Mouse (Mus musculus): ENCODE results near the gene Prr14l.
"Not testable (repeated sequence)": the region's sequence is repeated elsewhere in the genome, so short reads cannot be mapped to it uniquely, and the experiment has no call there.

The Prr14l gene

DNA sequence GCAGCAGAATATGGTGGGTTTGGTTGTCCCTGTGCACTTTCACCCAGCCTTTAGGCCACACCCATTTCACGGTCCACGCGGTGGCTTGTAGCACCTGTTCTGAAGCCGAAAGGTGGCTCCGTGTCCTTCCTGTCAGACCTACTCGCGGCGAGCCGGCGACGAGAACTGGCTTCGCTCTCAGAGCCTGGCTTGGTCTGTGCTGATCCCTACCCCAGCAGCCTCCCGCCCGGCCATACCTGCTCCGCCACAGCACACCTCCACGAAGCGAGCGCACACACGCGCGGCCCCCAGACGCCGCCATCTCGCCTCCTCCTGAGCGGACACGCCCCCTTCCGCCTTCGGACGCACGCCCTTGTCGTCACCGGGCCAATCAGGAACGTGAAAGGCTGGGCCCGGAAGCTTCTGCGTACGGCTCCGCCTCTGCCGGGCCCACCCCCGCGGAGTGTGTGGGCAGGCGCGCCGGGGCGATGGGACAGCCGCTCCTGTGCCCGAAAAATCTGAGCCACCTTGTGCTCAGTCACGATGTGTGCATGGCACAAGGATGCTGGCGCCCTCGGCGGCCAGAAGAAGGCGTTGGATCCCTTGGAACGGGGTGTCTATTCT is 68.6 kb downstream of the Prr14l start, which contains the start of gene Pisd:
Pisd (minus strand) TSS at position 334 of the 603 bp plus-strand sequence.
- peak; percentile 93 for DNase-seq (ENCODE audit: low spot score)

DNA sequence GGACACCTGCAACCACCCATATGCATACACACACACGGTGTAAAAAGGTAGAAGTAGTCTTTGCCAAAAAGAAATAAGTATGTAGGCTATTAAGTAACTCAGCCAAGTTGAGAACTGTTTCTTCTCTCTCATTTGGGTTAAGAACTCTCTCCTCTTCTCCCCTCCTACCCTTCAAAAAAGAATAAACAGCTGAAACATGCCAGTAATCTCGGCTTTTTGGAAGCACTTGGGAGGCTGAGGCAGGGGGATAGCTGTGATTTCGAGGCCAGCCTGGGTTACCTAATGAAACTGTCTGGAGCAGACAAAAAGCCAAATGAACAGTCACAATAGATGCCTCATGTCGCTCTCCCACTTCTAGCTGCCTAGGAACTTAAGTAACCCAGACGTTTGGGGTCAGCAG is 69.3 kb downstream of the Prr14l start:
- peak; percentile 31 for DNase-seq (ENCODE audit: low spot score)

DNA sequence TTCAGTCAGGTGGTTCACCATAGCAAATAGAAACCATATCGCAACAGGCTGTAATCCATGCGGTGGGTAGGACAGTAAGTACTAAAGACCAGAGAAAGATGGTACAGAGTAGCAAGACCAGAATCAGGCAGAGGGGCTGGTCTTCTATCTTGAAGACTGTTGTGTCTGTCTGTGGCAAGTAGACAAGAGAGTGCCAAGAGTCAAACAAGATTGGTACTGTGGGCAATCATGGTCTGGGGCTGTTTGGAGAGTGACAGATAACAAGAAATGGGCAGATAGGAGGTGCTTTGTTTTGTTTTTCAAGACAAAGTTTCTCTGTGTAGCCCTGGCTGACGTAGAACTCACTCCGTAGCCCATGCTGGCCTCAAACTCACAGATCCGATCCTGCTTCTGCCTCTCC is 72.5 kb downstream of the Prr14l start:
- no peak for DNase-seq (ENCODE audit: low spot score)

DNA sequence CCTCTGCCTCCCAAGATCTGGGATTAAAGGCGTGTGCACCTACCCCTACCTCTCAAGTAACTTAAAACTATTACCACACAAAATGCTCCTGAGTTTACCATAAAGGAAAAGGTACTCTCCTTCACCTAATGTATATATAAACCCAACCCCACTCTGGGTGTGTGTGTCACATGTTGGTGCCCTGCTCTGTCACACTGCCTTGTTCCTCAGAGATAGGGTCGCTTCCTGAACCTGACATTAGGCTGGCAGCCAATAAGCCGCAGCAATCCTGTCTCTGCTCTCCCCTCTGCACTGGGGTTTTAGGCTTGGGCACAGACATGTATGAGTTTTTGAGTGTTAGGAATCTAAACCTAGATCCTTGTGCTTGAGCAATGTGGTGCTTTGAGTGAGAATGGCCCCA is 75.9 kb downstream of the Prr14l start:
- DNase-seq (ENCODE audit: low spot score), result no peak

DNA sequence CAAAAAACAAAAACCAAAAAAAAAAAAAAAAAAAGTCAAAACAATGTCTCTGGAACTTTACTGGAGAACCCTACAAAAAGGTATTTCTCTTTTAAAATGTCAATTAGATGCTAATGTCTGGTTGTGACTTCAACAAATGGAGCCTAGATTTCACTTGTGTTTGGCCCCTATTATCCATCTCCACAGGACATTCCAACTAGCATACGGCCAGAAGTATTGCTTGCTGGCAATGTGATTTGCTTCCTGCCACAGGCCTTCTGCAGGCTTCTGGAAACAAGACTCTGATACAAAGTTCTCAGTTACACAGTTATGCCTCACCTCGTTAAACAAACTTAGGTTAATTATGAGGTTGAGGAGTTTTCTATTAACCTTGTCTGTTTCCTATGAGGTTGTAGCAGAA is 81.7 kb downstream of the Prr14l start:
- no peak for DNase-seq (ENCODE audit: low spot score)

DNA sequence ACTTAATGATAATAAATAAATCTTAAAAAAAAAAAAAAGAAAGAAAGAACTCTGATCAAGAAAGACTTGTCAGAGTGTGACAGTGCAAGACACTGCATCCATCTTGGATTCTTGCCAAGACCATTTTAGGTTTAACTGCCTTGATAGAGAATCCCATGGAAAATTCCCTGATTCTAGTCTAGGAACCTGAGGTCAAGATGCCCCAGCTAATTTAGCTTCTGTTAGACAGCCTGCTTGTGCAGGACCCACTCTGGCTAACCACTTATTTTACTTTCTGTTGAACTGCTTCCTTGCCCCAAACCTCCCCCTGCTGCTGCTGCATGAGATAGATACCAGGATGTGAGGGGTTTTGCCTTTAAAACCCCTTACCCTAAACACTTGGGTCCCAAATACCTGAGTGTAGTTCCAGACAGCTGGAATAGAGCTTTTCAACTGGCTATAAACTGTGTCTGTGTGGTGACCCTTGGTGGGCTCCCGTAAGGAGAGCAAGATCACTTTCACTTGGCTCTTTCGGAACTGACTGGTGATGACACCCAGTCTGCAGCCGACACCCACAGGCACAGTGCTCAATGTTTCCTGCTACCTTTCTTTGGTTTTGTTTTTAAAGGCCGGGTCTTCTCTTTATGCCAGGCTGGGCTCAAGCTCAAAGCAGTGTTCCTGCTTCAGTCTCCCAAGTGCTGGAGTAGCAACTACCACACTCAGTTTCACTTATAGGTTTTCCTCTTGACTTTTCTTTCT is 86.3 kb downstream of the Prr14l start:
- DNase-seq (ENCODE audit: low spot score), result no peak

DNA sequence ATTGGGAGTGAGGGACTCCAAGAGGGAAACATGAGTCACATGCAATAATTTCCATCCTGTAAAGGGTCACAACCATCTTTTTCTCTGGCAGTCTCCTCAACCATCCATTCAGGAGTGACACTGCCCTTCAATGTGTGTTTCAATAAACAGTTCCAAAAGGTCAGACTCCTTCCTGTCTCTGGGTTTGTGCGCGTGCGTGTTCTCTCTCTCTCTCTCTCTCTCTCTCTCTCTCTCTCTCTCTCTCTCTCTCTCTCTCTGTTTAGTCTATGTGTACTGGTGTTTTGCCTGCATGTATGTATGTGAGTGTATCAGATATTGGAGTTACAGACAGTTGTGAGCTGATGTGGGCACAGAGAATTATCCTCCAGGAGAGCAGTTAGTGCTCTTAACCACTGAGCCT is 87.1 kb downstream of the Prr14l start:
- DNase-seq (ENCODE audit: low spot score), result no peak

DNA sequence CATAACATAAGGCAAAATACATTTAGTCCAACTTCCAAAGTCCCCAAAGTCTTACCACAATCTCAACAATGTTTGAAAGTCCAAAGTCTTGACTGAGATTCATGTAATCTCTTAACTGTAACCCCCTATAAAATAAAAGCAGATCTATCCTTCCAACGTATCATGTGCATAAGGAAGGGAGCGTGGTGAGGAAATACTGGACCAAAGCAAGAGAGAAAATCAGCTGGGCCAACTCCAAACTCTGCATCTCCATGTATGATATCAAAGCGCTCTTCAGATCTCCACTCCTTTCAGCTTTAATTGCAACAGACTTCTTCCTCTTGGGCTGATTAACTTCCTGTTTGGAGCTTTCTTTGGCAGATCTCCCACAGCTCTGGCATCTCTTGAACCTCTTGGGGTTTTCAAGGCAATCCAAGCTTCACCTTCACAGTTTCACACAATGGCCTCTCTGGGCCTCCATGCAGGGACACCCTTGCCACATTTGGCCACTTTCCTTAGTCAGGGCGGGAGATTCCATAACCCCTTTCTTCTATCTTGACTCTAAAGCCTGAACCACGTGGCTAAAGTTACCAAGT is 92.4 kb downstream of the Prr14l start:
- DNase-seq (ENCODE audit: low spot score), result no peak

DNA sequence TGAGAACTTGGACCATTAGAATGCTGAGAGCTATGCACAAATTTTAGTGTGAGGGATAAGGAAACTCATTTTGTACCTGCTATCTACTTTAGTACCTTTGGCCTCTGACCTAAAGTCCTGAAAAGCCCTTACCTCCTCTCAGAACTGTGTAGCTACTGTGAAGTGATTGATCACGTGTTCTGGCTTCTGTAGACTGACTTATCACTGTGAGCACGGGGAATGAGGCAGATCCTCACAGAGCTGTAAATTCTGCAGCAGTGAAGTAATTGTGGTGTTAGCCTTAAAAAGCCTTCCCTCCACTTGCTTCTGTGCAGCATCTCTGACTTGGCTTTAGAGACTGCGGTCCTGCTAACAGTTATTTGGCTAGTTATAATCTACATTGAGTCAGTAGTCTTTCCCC is 93.3 kb downstream of the Prr14l start:
- DNase-seq (ENCODE audit: low spot score), result no peak

DNA sequence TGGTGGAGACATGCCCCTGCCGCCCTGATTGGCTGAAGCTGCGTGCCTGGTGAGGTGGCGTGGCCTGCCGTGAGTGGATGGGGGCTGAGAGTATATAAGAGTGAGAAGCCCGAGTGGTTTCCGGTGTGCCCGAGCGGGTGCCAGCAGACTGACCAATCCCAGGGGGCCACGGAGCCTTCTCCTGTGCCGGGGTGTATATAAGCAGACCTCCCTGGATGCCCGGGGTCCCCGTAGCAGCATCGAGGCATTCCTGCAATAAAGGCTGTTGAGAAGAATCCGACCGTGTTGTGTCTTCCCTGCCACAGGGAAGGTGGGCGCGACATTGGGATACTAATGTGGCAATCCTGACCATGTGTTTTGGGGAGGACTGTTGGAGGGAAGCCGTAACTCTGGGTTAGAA is 93.7 kb downstream of the Prr14l start:
- not testable (repeated sequence) for DNase-seq (ENCODE audit: low spot score)

DNA sequence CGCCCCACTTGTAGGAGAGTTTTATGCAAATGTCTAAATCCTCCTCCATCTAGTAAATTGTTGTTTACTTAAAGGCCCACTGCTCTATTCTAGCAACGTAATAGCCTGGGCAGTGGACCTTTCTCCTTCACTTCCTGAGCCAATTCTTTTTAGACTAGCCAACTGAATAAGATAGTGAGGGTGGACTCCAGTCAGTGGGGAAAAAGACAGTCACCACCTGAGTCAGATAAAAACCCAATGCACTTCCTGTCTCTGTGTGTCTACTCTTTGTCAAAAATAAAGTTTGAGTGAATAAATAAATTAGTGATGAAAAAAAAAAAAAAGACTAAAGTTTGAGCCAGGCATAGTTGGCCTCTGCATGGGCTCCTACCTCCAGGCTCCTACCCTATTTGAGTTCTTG is 94.4 kb downstream of the Prr14l start:
- no peak for DNase-seq (ENCODE audit: low spot score)

DNA sequence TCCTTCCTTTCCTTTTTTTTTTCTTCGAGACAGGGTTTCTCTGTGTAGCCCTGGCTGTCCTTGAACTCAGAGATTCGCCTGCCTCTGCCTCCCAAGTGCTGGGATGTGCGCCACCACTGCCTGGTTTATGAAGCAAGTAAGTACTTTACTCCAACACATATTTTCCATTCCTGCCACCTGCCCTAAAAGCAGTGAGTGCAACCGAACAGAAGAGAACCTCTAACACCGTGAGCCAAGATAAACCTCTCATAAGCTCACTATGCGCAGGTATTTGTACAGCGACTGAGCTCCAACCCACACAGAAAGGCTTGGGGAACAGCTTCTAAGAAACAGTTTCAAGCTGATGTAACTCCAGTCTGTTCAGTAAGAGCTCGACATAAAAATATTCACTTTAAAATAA is 97.9 kb downstream of the Prr14l start:
- no peak for DNase-seq (ENCODE audit: low spot score)

DNA sequence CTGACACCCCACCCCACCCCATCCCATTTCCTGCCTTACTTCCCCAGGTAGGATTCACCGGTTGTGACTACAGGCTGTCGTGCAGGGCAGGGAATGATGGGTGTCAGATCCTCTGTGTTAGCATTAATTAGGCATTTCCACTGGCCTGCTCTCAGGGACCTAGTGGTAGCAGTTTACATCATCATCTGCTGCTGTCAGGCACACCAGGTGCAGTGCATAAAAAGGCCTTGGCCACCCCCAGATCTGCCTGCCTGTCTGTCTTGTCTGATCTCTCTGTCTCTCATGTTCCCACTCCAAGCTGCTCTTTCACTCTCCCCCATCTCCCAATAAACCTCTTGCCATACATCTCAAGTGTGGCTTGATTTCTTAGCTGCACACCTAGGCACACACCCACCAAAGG is 102.3 kb downstream of the Prr14l start:
- no peak for DNase-seq (ENCODE audit: low spot score)

DNA sequence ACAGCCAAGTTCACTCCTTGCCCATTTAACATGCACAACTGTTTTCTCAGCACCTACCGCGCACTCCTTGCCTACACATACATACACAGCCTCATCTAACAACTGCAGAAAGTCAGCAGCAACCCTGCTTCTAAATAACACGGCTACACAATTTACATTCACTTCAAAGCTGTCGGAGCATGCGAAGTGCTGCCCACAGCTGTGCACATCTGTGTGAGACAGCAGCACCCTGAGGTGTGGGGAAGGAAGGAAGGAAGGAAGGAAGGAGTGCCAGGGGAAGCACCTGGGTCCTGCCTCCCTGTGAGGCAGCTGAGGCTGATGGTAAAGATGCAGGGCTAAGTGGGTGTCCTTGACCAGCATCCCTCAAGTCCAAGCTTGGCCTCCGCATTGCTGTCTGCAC is 105.1 kb downstream of the Prr14l start:
- DNase-seq (ENCODE audit: low spot score), result no peak

DNA sequence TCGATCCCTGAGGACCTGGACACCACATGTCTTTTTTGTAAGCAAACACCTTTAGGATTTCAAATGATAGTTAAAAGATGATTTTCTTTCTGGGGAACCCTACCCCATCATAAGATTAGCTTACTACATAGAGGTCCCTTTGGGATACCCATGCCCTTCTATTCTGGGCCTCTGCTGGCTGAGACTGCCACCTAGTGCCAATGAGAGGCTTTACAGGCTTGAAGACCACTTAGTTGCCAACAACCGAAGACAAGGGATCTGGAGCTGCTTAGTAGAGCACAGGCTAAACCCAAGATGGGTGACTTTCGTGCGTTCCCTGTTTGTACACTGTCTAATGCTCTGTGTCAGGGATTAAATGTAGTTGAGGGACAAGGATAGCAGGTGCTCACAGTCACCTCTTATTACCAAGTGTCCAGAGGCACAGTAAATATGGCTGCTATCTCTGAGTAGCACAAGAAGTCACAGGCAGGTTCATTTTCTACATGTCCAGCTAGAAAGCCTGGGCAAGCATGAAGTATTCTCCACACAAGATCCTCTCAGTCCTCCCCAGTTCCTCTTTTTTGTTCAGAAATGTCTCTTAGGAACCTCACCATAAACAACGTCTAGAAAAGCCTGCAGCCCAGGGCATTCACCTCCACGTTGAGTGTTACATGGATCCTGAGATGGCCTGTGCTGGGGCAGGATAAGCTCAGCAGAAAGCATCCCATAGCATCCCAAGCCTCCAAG is 106.2 kb downstream of the Prr14l start:
- peak; percentile 81 for DNase-seq (ENCODE audit: low spot score)

DNA sequence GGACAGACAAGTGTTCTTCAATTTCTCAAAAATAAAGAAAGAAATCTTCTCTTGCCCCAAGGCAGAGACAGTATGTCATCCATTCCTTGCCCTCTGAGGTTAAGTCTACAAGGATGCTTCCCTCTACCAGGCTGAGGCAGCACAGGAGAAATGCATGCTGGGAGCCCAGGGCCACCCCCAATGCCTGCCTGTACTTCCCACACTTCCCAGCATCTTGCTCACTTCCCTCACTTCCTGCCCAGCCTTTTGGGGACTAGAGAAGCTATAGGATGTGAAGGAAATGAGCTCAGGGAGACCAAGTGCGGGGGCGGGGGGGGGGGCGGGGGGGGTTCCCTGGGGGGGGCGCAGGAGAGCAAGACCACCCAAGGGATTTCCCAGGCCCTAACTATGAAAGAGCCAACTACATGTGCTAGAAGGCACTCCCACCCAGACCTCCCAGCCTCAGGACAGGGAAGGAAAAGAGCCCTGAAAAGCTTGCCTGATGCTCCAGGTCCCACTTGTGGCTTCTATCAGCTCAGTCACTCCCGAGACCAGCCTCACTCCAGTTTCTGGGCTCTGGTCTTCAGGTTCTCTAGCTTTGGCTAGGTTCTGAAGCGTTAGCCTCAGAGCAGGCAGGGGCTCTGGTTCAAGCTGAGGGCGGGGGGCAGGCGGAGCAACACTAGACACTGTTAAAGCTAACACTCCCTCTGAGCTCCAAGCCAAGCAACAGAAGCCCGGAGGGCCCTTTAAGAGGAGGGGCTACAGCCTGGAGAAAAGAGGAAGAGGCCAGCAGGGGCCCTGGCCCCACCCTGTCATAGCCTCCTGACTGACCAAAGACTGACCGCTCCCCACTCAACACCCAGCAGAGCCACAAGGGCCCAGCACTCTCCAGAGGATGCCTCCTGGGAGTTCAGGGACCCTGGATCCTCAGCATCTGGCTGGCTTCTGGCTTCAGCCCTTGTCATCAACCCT is 108.1 kb downstream of the Prr14l start:
- DNase-seq (ENCODE audit: low spot score), result peak; percentile 77

DNA sequence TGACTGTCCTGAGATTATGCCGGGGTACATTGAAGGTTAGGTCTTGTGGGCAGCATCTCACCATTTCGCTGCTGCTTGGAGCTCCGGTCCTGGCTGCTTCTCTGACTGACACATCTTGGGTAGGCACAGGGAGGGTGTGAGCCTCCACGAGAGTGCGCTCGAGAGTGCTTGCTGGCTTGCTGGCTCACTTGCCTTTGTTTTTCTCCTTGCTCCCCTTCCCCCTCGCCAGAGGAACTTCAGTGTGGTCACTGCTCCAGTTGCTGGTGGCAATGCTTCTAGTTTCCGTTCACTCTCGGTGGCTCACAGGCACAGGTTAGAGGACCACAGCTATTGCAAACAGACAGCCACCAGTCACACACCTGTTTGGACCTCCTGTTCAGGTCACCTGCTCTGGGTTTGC is 111.9 kb downstream of the Prr14l start:
- DNase-seq (ENCODE audit: low spot score), result peak; percentile 58

DNA sequence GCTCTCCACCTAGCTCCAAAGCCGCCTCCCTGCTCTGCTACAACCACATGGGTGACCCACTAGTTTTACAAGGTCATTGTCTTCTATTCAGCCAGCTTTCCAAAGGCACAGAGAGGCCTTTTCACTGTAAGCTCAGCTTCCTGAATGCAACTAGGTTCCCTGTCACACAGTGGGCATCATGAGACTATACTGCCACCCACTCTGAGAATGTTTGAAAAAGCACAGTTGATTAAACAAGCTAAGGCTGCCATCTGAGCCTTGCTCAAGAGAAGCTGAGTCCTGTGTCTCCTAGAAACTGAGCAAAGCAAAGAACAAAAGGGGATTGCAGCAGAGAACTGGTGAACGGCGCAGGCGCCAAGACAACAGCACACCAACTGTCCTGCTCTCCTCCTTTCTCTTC is 112.7 kb downstream of the Prr14l start:
- not testable (repeated sequence) for DNase-seq (ENCODE audit: low spot score)

DNA sequence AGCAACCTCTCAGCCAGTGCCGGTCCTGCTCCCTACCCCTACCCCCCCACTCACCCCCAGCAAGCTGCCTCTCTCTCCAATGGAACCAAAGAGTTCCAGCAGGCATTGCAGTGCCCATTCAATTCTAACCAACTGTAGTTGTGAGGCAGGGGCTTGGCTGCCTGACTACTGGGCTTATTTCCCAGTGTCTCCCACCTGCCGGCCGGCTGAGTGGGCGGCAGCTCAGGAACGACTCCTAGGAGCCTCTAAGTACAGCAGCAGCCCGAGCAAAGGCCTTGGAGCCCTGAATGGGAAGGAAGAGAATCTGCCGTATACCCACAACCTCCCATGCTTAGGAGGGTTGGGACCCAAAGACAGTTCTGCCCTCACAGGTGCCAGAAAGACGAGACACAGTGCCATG is 113.2 kb downstream of the Prr14l start:
- DNase-seq (ENCODE audit: low spot score), result not testable (repeated sequence)

DNA sequence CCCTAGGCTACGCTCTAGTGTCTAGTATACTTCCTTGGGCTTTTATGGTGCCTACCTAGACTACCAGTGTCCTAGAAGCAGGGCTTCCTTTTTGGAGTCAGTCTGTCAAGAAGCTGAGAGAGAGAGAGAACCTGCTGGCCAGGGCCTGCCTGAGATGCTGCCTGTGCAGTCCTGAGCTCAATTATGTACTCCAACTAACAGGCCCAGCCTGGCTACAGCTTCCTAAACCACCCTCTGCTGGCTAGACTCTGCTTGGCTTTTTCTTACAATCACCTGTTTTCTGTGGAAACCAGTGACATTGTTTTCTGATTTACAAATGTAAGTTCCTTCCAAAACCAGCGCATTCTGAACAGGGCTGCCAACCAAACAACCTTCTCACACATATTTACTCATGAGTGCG is 113.9 kb downstream of the Prr14l start:
- no peak for DNase-seq (ENCODE audit: low spot score)

All from retina, embryonic 14.5 days (tissue).